Mouse (Mus musculus) layer of hippocampus, adult 9-11 months (tissue): Measurements from ENCODE around the gene Tnfrsf26.
A peak's percentile ranks its signal among the peaks of the same experiment; 100 is the strongest.
"Not testable (repeated sequence)": the region's sequence is repeated elsewhere in the genome, so short reads cannot be mapped to it uniquely, and the experiment has no call there.

Experiments used
- DNase-seq: peaks from one replicate; pipeline ENCODE4 v3.0.0; 2022

Tnfrsf26 gene

DNA sequence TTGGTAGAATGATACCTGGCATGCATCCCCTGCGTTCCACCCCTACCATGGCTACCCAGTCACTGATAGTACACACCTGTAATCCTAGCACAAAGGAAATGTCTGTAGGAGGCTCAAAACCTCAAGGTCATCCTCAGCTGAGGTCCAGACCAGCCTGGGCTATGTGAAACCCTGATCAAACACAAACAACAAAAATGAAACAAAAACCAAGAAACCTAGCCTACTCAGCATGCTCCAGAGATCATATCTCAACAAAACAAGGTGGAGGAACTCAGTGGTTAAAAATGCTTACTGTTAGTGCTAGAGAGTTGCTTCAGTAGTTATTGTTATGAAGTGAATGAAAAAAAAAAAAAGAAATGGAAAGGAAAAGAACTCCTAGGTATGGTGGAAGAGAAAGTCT lies at the start of gene Tnfrsf26:
Gene Tnfrsf26 (minus strand): TSS at position 183 of the 400 bp plus-strand sequence.
- no peak for DNase-seq

DNA sequence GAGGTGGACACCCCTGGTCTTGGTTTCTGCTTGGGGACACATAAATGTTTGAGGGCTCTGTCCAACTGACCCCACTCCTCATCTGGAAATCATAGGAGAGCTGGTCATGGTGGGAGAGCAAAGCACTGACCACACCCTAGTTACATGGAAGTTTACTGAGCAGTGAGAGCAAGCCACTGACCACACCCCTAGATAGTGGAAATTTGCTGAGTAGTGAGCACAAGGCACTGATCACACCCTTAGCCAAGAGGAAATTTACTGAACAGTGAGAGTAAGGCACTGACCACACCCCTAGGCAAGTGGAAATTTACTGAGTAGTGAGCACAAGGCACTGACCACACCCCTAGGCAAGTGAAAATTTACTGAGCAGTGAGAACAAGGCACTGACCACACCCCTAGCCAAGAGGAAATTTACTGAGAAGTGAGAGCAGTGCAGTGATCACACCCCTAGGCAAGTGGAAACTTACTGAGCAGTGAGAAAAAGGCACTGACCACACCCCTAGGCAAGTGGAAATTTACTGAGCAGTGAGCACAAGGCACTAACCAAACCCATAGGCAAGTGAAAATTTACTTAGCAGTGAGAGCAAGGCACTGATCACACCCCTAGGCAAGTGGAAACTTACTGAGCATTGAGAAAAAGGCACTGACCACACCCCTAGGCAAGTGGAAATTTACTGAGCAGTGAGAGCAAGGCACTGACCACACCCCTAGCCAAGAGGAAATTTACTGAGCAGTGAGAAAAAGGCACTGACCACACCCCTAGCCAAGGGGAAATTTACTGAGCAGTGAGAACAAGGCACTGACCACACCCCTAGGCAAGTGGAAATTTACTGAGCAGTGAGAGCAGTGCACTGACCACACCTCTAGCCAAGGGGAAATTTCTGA lies 38.1 kb upstream of the Tnfrsf26 start:
- no peak for DNase-seq

DNA sequence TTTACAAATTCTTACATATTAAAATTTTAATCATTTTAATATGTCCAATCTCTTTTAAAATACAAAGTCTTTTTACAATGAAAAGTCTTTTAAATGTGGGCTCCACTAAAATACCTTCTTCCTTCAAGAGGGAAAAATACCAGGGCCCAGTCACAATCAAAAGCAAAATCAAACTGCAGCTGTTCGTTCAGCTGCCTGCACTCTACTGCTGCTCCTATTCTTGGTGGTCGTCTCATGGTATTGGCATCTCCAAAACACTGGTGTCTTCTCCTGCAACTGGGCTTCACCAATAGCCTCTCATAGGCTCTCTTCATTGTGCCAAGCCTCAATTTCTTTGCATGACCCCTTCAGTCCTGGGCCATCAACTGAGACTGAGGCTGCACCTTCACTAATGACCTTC lies 34.9 kb upstream of the Tnfrsf26 start:
- DNase-seq = no peak

- DNase-seq = no peak
These were observed 32.3 kb upstream of the Tnfrsf26 start for GRCm38 (mm10) chr7:143660797-143661196.

- not testable (repeated sequence) for DNase-seq
These were observed 21.3 kb upstream of the Tnfrsf26 start for GRCm38 (mm10) chr7:143649769-143650346.

- peak; percentile 81 for DNase-seq
These were observed 20.7 kb upstream of the Tnfrsf26 start, which contains the start of gene Tnfrsf22 for GRCm38 (mm10) chr7:143649034-143649768. Gene Tnfrsf22, minus strand, starts transcription at chr7:143649661.

GRCm38 (mm10) chr7:143643949-143644348 lies 15.4 kb upstream of the Tnfrsf26 start:
- not testable (repeated sequence) for DNase-seq

- DNase-seq = no peak
These were observed 8.2 kb upstream of the Tnfrsf26 start for GRCm38 (mm10) chr7:143636674-143637073.

DNA sequence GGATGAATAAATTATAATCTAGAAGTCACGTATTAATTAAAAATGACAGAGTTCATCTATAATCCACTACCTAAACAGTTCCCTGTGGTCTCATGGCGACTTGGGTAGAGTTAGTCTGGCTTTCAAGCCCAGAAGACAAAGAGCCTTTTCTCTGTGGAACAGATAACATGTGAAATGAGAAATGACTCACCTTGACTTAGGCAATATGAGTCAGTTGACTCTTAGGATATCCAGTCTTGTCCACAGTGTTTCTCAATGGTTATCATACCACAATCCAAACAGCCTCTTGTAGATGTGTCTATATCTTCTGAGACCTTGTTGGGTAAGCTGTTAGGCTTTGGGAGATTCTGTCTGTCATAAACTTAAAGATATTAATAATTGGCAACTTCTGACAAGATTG lies 3.0 kb upstream of the Tnfrsf26 start:
- DNase-seq = no peak

GRCm38 (mm10) chr7:143629501-143629900 lies 979 bp upstream of the Tnfrsf26 start:
- no peak for DNase-seq

DNA sequence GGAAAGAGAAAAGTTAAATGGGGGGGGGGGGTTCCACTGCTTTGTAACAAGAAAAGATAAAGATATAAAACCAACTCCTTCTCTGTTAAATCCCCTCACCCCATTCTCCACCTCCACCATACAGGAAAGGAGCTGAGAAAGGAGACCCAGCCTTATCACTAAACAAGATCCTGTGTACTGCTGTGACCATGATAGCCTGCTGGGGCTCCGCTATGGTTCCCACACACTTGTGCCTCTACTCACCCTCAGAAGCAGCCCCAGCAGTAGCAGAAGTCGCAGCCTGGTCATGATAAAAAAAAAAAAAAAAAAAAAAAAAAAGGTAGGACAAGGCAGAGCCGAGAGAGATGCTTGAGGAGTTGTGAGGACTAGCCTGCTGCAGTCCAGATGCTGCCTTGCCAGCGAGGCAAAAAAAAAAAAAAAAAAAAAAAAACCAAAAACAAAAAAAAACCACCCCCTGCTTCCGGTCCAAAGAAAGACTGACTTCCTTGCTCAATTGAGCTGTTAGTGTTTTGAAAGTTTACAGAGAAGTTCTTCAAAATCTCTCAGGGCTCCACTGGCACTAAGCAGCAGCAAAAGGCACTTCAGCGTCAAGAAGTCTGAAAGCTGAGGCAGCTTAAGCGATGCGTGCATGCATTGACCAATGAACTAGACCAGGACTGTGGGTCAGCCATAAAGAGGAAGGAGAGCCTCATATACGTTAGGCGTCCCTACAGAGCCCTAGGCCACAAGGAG lies 801 bp downstream of the Tnfrsf26 start:
- no peak for DNase-seq

GRCm38 (mm10) chr7:143626178-143626577 lies 2.3 kb downstream of the Tnfrsf26 start:
- DNase-seq = no peak

GRCm38 (mm10) chr7:143625151-143625550 lies 3.4 kb downstream of the Tnfrsf26 start:
- no peak for DNase-seq

GRCm38 (mm10) chr7:143624561-143624960 lies 4.0 kb downstream of the Tnfrsf26 start:
- DNase-seq = no peak

GRCm38 (mm10) chr7:143620951-143621350 lies 7.6 kb downstream of the Tnfrsf26 start:
- DNase-seq = no peak

DNA sequence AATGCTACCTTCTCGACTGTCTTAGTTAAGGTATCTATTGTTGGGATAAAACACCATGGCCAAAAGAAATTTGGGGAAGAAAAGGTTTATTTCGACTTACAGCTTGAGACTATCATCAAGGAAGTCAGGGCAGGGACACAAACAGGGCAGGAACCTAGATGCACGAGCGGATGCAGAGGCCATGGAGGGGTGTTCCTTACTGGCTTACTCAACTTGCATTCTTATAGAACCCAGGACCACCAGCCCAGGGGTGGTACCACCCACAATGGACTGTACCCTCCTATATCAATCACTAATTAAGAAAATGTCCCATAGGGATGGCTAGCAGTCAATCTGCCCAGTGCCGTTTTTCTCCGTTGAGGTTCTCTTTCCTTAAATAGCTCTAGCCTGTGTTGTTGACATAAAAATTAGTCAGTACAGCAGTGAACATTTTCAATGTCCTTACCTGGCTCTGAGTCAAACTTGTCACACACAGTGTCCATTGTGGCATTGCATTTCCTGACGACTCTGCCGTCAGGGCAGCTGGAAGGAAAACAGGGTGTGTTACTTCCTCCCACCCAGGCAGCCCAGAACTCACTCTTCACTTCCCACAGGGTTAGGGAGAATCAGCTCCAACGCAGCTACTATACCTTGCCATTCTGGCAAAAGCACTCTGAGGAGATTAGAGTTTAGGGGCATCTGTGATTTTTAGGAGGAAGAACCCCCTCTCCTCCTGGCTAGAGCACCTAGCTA lies 14.0 kb downstream of the Tnfrsf26 start:
- DNase-seq = no peak

DNA sequence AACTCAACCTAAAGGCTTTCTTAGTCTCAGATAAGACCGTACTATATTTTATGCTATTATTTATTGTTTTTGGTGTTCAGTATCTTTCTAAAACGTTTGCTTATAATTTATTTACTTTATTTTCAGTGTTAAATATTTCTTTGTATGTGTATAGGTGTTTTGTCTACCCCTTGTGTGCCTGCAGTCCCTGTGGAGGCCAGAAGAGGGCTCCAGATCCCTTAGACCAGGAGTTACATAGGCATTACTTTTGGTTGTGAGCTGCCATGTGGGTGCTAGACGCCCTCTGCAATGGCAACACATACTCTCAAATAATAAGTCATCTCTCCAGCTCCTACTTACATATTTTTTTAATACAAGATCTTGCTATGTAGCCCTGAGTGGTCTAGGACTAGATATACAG lies 16.3 kb downstream of the Tnfrsf26 start:
- no peak for DNase-seq

- DNase-seq = no peak
These were observed 23.2 kb downstream of the Tnfrsf26 start for GRCm38 (mm10) chr7:143605321-143605720.

- DNase-seq = no peak
These were observed 23.6 kb downstream of the Tnfrsf26 start for GRCm38 (mm10) chr7:143604889-143605288.

DNA sequence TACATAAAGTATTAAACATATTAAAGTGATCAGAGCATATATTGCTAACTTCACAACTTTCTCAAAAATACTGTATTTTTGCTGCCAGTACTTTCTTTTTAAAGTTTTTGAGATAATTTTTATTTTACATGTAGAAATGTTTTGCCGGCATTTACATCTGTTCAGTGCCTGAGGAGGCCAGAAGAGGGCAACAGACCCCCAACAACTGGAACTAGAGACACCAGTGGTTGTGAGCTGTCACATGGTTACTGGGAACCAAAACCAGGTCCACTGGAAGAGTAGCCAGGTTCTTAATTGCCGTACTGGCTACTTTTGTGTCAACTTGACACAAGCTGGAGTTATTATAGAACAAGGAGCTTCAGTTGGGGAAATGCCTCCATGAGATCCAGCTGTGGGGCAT lies 26.8 kb downstream of the Tnfrsf26 start:
- DNase-seq = no peak

DNA sequence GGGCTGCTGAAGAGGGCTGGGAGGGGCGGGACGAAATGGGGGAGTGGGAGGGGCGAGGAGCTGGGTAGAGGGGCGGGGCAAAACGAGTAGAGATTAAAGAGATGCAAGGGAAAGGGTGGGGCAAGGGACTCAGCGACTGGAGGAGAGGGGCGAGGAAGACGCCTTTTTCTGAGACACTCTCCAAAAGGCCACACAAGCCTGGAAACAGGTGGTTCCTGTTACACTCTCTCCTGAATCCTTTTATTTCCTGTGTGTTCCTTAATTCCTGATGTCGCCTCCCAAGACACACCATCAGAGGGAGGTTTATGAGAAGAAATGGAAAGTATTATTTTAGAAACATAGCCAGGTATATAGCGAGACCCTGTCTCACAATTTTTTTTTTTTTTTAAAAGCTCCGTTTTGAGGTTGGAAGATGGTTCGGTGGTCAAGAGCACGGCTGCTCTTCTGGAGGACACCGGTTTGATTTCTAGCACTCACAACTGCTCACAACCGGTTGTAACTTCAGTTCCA lies 28.2 kb downstream of the Tnfrsf26 start:
- no peak for DNase-seq
